ENCODE assay signal across 11 mouse cellular contexts in the genomic region with DNA sequence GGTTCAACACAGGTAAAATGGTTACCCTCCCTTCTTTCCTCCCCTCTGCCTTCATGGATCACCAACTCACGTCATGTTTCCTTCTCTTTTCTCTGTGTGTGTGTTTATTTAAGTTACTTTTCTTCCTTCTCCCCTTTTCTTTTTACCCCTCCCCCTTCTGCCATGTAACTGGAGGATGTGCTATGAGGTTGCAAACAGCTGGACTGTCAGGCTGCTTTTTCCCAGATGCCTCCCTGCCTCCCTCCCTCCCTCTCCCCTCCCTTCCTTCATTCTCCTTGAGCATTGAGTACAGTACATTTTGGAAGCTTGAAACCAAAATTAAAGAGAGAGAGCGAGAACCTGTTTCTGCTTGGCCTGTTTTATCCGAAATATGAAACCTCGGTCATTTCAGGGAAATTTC. TPM values are rescaled to one million over a fixed set of nuclear protein-coding genes. Genes with fewer than 3 reads are reported as not detected.
DNase-seq lines count a peak whose midpoint lies in the region; ATAC-seq and TF ChIP-seq lines count a peak whose summit lies in the region.
"Had no signal": no experiment of that assay in that cellular context is flagged by ENCODE, and none has a peak within 500 bp of the region (broad histone marks: within the 10 kb centered on the region; RNA-seq: fewer than 3 reads in every experiment).

No protein-coding gene starts in this region.

- DNase-seq in heart, adult 2 months, result no peak
- peak; percentile 54 for DNase-seq in lung, embryonic 14.5 days
- DNase-seq in lung, postnatal 14 days, result no peak
- no peak for DNase-seq in thymus, postnatal 25 days
- no peak for DNase-seq in ovary, adult 18-20 months (ENCODE audit: low spot score)
- DNase-seq: retina, postnatal 1 day; thymus, adult 18-20 months had no signal

- H3K9ac ChIP-seq in heart, embryonic 11.5 days (ENCODE audit: low read depth, low read length), result no peak overlapping the region
- H3K9ac ChIP-seq in heart, adult 2 months (ENCODE audit: low read depth, low read length), result no peak overlapping the region
- no peak overlapping the region for H3K9ac ChIP-seq in lung, embryonic 14.5 days
- peak overlapping the region; percentile 93; the same call in 1 of the 2 replicates for H3K9ac ChIP-seq in midbrain, embryonic 16.5 days (ENCODE audit: low read depth, low read length)

- TF ChIP-seq CTCF in heart, adult 2 months (IDR thresholded peaks at IDR 0.05), result no peak
- TF ChIP-seq CTCF in lung, embryonic 14.5 days (IDR thresholded peaks at IDR 0.05; ENCODE audit: low read depth), result no peak
- no peak for TF ChIP-seq CTCF in cortical plate, adult 2 months (IDR thresholded peaks at IDR 0.05; ENCODE audit: extremely low read depth, insufficient read depth, low read length)

- H3K9me3 ChIP-seq in heart, embryonic 11.5 days (replicated peaks; ENCODE audit: control insufficient read depth, low read length), result no peaks in the 10 kb centered on the region
- no peaks in the 10 kb centered on the region for H3K9me3 ChIP-seq in lung, embryonic 14.5 days (ENCODE audit: low read depth, low read length)
- H3K9me3 ChIP-seq in midbrain, embryonic 16.5 days (replicated peaks; ENCODE audit: control insufficient read depth, low read length, poor library complexity, severe bottlenecking), result no peaks in the 10 kb centered on the region

- no peak overlapping the region for H3K27ac ChIP-seq in heart, embryonic 11.5 days (ENCODE audit: low read depth, low read length)
- no peak overlapping the region for H3K27ac ChIP-seq in heart, adult 2 months
- H3K27ac ChIP-seq in lung, embryonic 14.5 days (ENCODE audit: low read depth), result no peak overlapping the region
- H3K27ac ChIP-seq in cortical plate, adult 2 months (ENCODE audit: insufficient read depth, low read length), result no peak overlapping the region
- H3K27ac ChIP-seq in midbrain, embryonic 16.5 days (ENCODE audit: low read length), result no peak overlapping the region

- peaks cover 14% of the 10 kb centered on the region; the same call in 1 of the 2 replicates for H3K4me1 ChIP-seq in heart, embryonic 11.5 days (ENCODE audit: control insufficient read depth, insufficient read depth, low read length)
- peaks cover 4% of the 10 kb centered on the region for H3K4me1 ChIP-seq in heart, adult 2 months (ENCODE audit: control insufficient read depth, insufficient read depth, low read length)
- H3K4me1 ChIP-seq in lung, embryonic 14.5 days (ENCODE audit: insufficient read depth), result no peaks in the 10 kb centered on the region; the same call in 1 of the 2 replicates
- no peaks in the 10 kb centered on the region for H3K4me1 ChIP-seq in cortical plate, adult 2 months (ENCODE audit: control insufficient read depth, insufficient read depth, low read length)
- peaks cover 25% of the 10 kb centered on the region for H3K4me1 ChIP-seq in midbrain, embryonic 16.5 days (ENCODE audit: control insufficient read depth, insufficient read depth, low read length)

- peak overlapping the region; percentile 80; the same call in 1 of the 2 replicates for H3K4me2 ChIP-seq in heart, embryonic 11.5 days
- peak overlapping the region; percentile 92; the same call in 1 of the 2 replicates for H3K4me2 ChIP-seq in lung, embryonic 14.5 days
- no peak overlapping the region for H3K4me2 ChIP-seq in midbrain, embryonic 16.5 days (ENCODE audit: low read length)

- H3K4me3 ChIP-seq in heart, embryonic 11.5 days (ENCODE audit: low read depth, low read length), result no peak overlapping the region
- H3K4me3 ChIP-seq in heart, adult 2 months, result no peak overlapping the region
- H3K4me3 ChIP-seq in lung, embryonic 14.5 days (ENCODE audit: low read depth, low read length), result 0 out of 2 replicates have a peak overlapping the region, but pooled peaks have one; percentile 71
- H3K4me3 ChIP-seq in cortical plate, adult 2 months (ENCODE audit: insufficient read depth, low read length), result peak overlapping the region; percentile 83; the same call in 1 of the 2 replicates
- H3K4me3 ChIP-seq in midbrain, embryonic 16.5 days (ENCODE audit: low read depth, low read length), result no peak overlapping the region

- intact Hi-C loops in heart, adult 2 months (cut with DNase I), result loop anchor here (1.0 to 10.0 kb wide), 2 partner anchors 10 to 767 kb away; a partner anchor contains a TSS

- TF ChIP-seq POLR2A in heart, adult 2 months (IDR thresholded peaks at IDR 0.05; ENCODE audit: insufficient read depth, low read depth, low read length), result no peak
- TF ChIP-seq POLR2A in cortical plate, adult 2 months (IDR thresholded peaks at IDR 0.05; ENCODE audit: extremely low read depth, insufficient read depth, low read length), result no peak

- ATAC-seq in heart, embryonic 11.5 days (replicated peaks; ENCODE audit: insufficient number of reproducible peaks, low FRiP score, low TSS enrichment), result no peak
- ATAC-seq in lung, embryonic 14.5 days (ENCODE audit: insufficient read depth), result no peak
- ATAC-seq in midbrain, embryonic 16.5 days, result no peak

- H3K27me3 ChIP-seq in heart, embryonic 11.5 days (ENCODE audit: control insufficient read depth, insufficient read depth, low read length), result peaks cover 11% of the 10 kb centered on the region; the same call in 1 of the 2 replicates
- H3K27me3 ChIP-seq in heart, adult 2 months (ENCODE audit: control insufficient read depth, insufficient read depth, low read length), result no peaks in the 10 kb centered on the region
- H3K27me3 ChIP-seq in lung, embryonic 14.5 days (ENCODE audit: insufficient read depth, low read length), result peaks cover 6% of the 10 kb centered on the region
- peaks cover 10% of the 10 kb centered on the region for H3K27me3 ChIP-seq in midbrain, embryonic 16.5 days (ENCODE audit: control insufficient read depth, insufficient read depth, low read depth, low read length)

- 85% methylated on average over 4 of the region's 4 CpGs for WGBS in heart, embryonic 11.5 days (ENCODE audit: insufficient replicate concordance)
- WGBS in heart, adult 2 months, result 73% methylated on average over 4 of the region's 4 CpGs
- 54% methylated on average over 4 of the region's 4 CpGs for WGBS in lung, embryonic 14.5 days
- 83% methylated on average over 4 of the region's 4 CpGs for WGBS in midbrain, embryonic 16.5 days

- no peaks in the 10 kb centered on the region; the same call in 1 of the 2 replicates for H3K79me2 ChIP-seq in heart, adult 2 months (replicated peaks; ENCODE audit: control insufficient read depth, insufficient read depth, low read length)

- no peak for TF ChIP-seq EP300 in heart, adult 2 months (IDR thresholded peaks at IDR 0.05; ENCODE audit: insufficient read depth, low read depth, low read length)

- peaks cover 39% of the 10 kb centered on the region for H3K36me3 ChIP-seq in heart, embryonic 11.5 days (ENCODE audit: control insufficient read depth, insufficient read depth, low read length)
- no peaks in the 10 kb centered on the region for H3K36me3 ChIP-seq in heart, adult 2 months (ENCODE audit: control insufficient read depth, insufficient read depth, low read length)
- H3K36me3 ChIP-seq in lung, embryonic 14.5 days (ENCODE audit: insufficient read depth), result peaks cover 60% of the 10 kb centered on the region
- peaks cover 42% of the 10 kb centered on the region for H3K36me3 ChIP-seq in midbrain, embryonic 16.5 days (ENCODE audit: control insufficient read depth, insufficient read depth, low read length)

RNA-seq across cellular contexts. Expression of a gene that starts 2.3 kb away (rescaled TPM):
- 1.4 TPM in 2 replicates for polyA plus RNA-seq in heart, embryonic 11.5 days (2014; fragmentation: Nextera tagmentation; extraction: Ambion mirVana)
- 1 to 10 TPM; 2.2 to 3.7 TPM for total RNA-seq in heart, adult 2 months (2021)
- 3.3 TPM in 2 replicates for polyA plus RNA-seq in heart, adult 2 months (2012; rRNA removed)
- 2.3 and 2.6 TPM in 2 replicates for polyA plus RNA-seq in lung, embryonic 14.5 days (2014; fragmentation: Nextera tagmentation; extraction: Ambion mirVana)
- 8.4 and 8.5 TPM in 2 replicates for polyA plus RNA-seq in cortical plate, adult 2 months (2012; rRNA removed)
- polyA plus RNA-seq in midbrain, embryonic 16.5 days (2015; fragmentation: Nextera tagmentation; extraction: Ambion mirVana), result 4.9 and 5.3 TPM in 2 replicates

RNA-seq across cellular contexts. Expression of a gene that starts 11.0 kb away (rescaled TPM):
- 42.1 and 42.6 TPM in 2 replicates for polyA plus RNA-seq in heart, embryonic 11.5 days (2014; fragmentation: Nextera tagmentation; extraction: Ambion mirVana)
- total RNA-seq in heart, adult 2 months (2021), result 10 to 100 TPM; 31.2 to 36.4 TPM
- polyA plus RNA-seq in heart, adult 2 months (2012; rRNA removed), result 263 and 281 TPM in 2 replicates
- polyA plus RNA-seq in lung, embryonic 14.5 days (2014; fragmentation: Nextera tagmentation; extraction: Ambion mirVana), result 44.6 and 51.2 TPM in 2 replicates
- 481 and 484 TPM in 2 replicates for polyA plus RNA-seq in cortical plate, adult 2 months (2012; rRNA removed)
- polyA plus RNA-seq in midbrain, embryonic 16.5 days (2015; fragmentation: Nextera tagmentation; extraction: Ambion mirVana), result 81.8 and 83.3 TPM in 2 replicates

RNA-seq across cellular contexts. Expression of a gene that starts 16.8 kb away (rescaled TPM):
- 27.9 and 32.1 TPM in 2 replicates for polyA plus RNA-seq in heart, embryonic 11.5 days (2014; fragmentation: Nextera tagmentation; extraction: Ambion mirVana)
- 1 to 10 TPM; 3.1 to 5.8 TPM for total RNA-seq in heart, adult 2 months (2021)
- 7.3 and 10.7 TPM in 2 replicates for polyA plus RNA-seq in heart, adult 2 months (2012; rRNA removed)
- 33.3 and 37.5 TPM in 2 replicates for polyA plus RNA-seq in lung, embryonic 14.5 days (2014; fragmentation: Nextera tagmentation; extraction: Ambion mirVana)
- 3.7 and 4.8 TPM in 2 replicates for polyA plus RNA-seq in cortical plate, adult 2 months (2012; rRNA removed)
- 4.7 and 5.1 TPM in 2 replicates for polyA plus RNA-seq in midbrain, embryonic 16.5 days (2015; fragmentation: Nextera tagmentation; extraction: Ambion mirVana)
- total RNA-seq: megakaryocyte progenitor cell, adult 5-6 weeks had no signal

RNA-seq across cellular contexts. Expression of a gene that starts 28.6 kb away (rescaled TPM):
- polyA plus RNA-seq in heart, embryonic 11.5 days (2014; fragmentation: Nextera tagmentation; extraction: Ambion mirVana), result 0.70 and 0.87 TPM in 2 replicates
- 1 to 10 TPM in 1 of 2 experiments, under 1 TPM in 1; 0.91 to 2.6 TPM for total RNA-seq in heart, adult 2 months (2021)
- 2.8 and 5.1 TPM in 2 replicates for polyA plus RNA-seq in heart, adult 2 months (2012; rRNA removed)
- 2.1 and 2.6 TPM in 2 replicates for polyA plus RNA-seq in lung, embryonic 14.5 days (2014; fragmentation: Nextera tagmentation; extraction: Ambion mirVana)
- polyA plus RNA-seq in cortical plate, adult 2 months (2012; rRNA removed), result 817 and 841 TPM in 2 replicates
- 122 and 158 TPM in 2 replicates for polyA plus RNA-seq in midbrain, embryonic 16.5 days (2015; fragmentation: Nextera tagmentation; extraction: Ambion mirVana)

Comparison
In these comparisons a context has a peak if more than half of its experiments do, and no peak if none do; other contexts are left out.
1. H3K4me3 ChIP-seq: peak in lung, embryonic 14.5 days (single experiment) and cortical plate, adult 2 months (single experiment); none in heart, embryonic 11.5 days (single experiment), heart, adult 2 months (single experiment) and midbrain, embryonic 16.5 days (single experiment).